Mouse (Mus musculus): Measurements from ENCODE around the gene Ncoa5.

DNA sequence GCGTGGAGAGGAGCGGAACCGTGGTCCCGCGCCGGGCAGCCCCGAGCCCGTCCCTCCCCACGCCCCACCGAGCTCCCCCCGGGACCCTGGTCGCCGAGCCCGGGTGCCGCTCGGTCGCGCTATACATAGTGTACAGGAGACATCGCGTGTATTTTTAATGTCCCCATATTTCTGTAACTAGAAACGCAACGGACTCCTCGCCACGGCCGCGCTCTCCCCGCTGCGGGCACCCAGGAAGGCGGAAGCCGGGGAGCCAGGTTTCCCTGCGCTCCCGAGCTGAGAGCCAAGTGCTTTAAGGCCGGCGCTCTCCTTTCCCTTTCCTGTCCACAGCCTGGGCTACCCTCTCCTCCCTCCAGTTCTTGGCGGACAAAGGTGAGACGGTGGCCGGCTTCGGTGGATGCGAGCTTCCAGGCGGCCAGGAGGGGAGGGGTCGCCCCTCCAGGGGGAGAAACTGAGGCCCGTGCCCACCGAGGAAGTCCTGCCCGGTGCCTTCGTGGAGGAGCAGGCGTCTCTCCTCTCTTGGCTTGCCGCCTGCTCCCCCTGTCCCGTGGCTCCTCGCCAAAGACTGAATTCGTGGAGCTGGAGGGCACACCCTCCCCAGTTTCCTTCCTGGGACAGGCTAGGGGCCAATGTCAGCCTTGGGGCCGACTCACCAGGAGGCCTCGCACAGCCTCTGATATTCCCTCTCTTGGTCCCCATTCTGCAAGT, 36.8 kb downstream of the Ncoa5 start:
- TF ChIP-seq GATA1 (IDR thresholded peaks at IDR 0.05; ENCODE audit: borderline replicate concordance, low read length): no peak
- TF ChIP-seq FLI1 (IDR thresholded peaks at IDR 0.05; ENCODE audit: low read length): no peak
